Mouse (Mus musculus) MEL (cell line): Measurements from ENCODE around the gene Hamp2.

Source experiments
- CHD1 ChIP-seq: IDR thresholded peaks from 2 replicates; pipeline ENCODE4 v1.6.1; 2012; ENCODE audit warnings: low read depth, mild to moderate bottlenecking, inconsistent platforms, low read length, improper control_type of control experiment
- CTCF ChIP-seq, 3 experiments: IDR thresholded peaks in 2 of 3; conservative IDR thresholded peaks in 1 of 3; 2 replicates each; pipeline ENCODE4 v1.5.1; 2011 to 2012; ENCODE audit warnings: low read length in 3 of 3, low read depth in 2 of 3, mild to moderate bottlenecking in 2 of 3, improper control_type of control experiment in 1 of 3, inconsistent platforms in 1 of 3, mixed read lengths in 1 of 3, moderate library complexity in 1 of 3; ENCODE audit not compliant: control insufficient read depth in 1 of 3, insufficient read depth in 1 of 3, poor library complexity in 1 of 3, severe bottlenecking in 1 of 3
- POLR2A ChIP-seq, 2 experiments: IDR thresholded peaks; 2 replicates each; pipeline ENCODE4 v1.6.1; 2011 to 2012; ENCODE audit warnings: low read length in 2 of 2, mild to moderate bottlenecking in 2 of 2, control low read depth in 1 of 2, improper control_type of control experiment in 1 of 2, low read depth in 1 of 2, moderate library complexity in 1 of 2; ENCODE audit not compliant: control insufficient read depth in 1 of 2, insufficient read depth in 1 of 2, poor library complexity in 1 of 2
- POLR2AphosphoS2 ChIP-seq: IDR thresholded peaks from 2 replicates; pipeline ENCODE4 v1.6.1; 2011; ENCODE audit warnings: low read length, improper control_type of control experiment
- SIN3A ChIP-seq: IDR thresholded peaks from 2 replicates; pipeline ENCODE4 v1.6.1; 2012; ENCODE audit warnings: low read length, improper control_type of control experiment, inconsistent platforms
- USF1 ChIP-seq: IDR thresholded peaks from 2 replicates; pipeline ENCODE4 v1.6.1; 2014; ENCODE audit warnings: low read depth, mild to moderate bottlenecking, inconsistent platforms, low read length, improper control_type of control experiment, moderate library complexity
- ZKSCAN1 ChIP-seq: IDR thresholded peaks from 2 replicates; pipeline ENCODE4 v1.6.1; 2012; ENCODE audit warnings: low read depth, mild to moderate bottlenecking, inconsistent platforms, low read length, improper control_type of control experiment, moderate library complexity

DNA sequence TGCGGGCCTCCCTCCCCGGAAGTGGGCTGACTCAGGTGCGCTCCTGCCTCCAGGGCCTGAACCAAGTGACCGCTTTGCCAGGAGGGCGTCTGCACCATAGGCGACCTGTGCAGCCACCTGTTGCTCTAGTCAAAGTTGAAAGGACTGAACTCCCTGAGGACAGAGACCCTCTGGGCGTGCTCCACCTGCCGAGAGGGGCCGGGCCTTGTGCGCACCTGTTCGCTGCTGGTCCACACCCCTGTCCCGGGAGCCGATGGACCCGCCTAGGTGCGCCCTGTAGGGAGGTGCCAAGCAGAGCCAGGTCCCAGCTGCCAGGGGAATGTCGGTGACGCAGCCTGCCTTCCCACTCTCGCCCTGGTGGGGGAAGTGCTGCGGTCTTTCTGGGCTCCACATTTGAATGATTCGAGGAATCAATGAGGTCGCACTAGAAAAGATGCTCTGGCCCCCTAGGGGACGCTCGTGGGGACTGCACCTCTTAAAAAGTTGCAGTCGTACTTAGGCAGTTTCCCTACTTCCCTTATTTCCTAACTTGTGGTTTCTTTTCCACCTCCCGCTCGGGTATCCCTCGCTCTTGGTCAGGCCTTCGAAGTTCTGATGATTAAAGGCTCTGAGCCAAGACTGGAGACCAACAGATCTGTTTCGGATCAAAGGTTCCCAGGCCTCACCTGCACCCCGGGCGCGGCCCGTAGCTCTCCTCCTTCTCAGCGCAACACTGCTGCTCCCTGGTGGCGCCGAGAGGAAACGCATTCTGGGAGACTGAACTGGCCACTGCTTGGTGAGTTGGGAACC lies 49.2 kb upstream of the Hamp2 start, which contains the start of gene Fam187b:
- TF ChIP-seq POLR2AphosphoS2 = no peak
- no peak for TF ChIP-seq POLR2A (IDR thresholded peaks at IDR 0.05; ENCODE audit: control insufficient read depth in 1 of 2, insufficient read depth in 1 of 2, low read depth in 1 of 2, low read length in 2 of 2, poor library complexity in 1 of 2)
- TF ChIP-seq CHD1 = no peak
- TF ChIP-seq CTCF (IDR thresholded peaks at IDR 0.05 in 2 of 3, conservative IDR thresholded peaks at IDR 0.05 in 1 of 3; ENCODE audit: control insufficient read depth in 1 of 3, insufficient read depth in 1 of 3, low read depth in 2 of 3, low read length in 3 of 3, poor library complexity in 1 of 3, severe bottlenecking in 1 of 3) = peak; percentile 63 to 79 (median 78)
- TF ChIP-seq USF1 = no peak
- no peak for TF ChIP-seq SIN3A
- no peak for TF ChIP-seq ZKSCAN1
